Mouse (Mus musculus): ENCODE measurements at regions not wholly inside any gene's neighbourhood (a gene's known extent, or its start where the extent isn't known, plus 50 kb on each side); places are given as distances from the start of the nearest gene placed in this dataset.
A peak's percentile ranks its signal among the peaks of the same experiment; 100 is the strongest.
"Not testable (repeated sequence)": the region's sequence is repeated elsewhere in the genome, so short reads cannot be mapped to it uniquely, and the experiment has no call there.

- ATAC-seq, result no peak
These were observed 89.6 kb upstream of the Mdm1 start for GRCm38 (mm10) chr10:118052042-118052441.

- no peak for ATAC-seq
These were observed 89.1 kb upstream of the Mdm1 start for GRCm38 (mm10) chr10:118052477-118052876.

- ATAC-seq, result no peak
These were observed 88.6 kb upstream of the Mdm1 start for GRCm38 (mm10) chr10:118053037-118053436.

- no peak for ATAC-seq
These were observed 84.8 kb upstream of the Mdm1 start for GRCm38 (mm10) chr10:118056789-118057271.

- no peak for ATAC-seq
These were observed 84.1 kb upstream of the Mdm1 start for GRCm38 (mm10) chr10:118057516-118057915.

GRCm38 (mm10) chr10:118064816-118065216 is 76.8 kb upstream of the Mdm1 start:
- peak; percentile 82 for ATAC-seq

- ATAC-seq, result not testable (repeated sequence)
These were observed 65.3 kb upstream of the Mdm1 start for GRCm38 (mm10) chr10:118076341-118076740.

GRCm38 (mm10) chr10:118081636-118082166 is 59.9 kb upstream of the Mdm1 start:
- no peak for ATAC-seq

- ATAC-seq, result peak; percentile 96
These were observed 58.4 kb upstream of the Mdm1 start for GRCm38 (mm10) chr10:118083035-118083720.

GRCm38 (mm10) chr10:118083721-118084075 is 57.9 kb upstream of the Mdm1 start:
- peak; percentile 27 for ATAC-seq

GRCm38 (mm10) chr10:118085046-118085983 is 56.3 kb upstream of the Mdm1 start:
- ATAC-seq, result no peak

GRCm38 (mm10) chr10:118087570-118088340 is 53.9 kb upstream of the Mdm1 start:
- peak; percentile 22 for ATAC-seq

GRCm38 (mm10) chr10:118088499-118088898 is 53.1 kb upstream of the Mdm1 start:
- ATAC-seq, result no peak

GRCm38 (mm10) chr10:118089879-118090278 is 51.7 kb upstream of the Mdm1 start:
- peak; percentile 64 for ATAC-seq

GRCm38 (mm10) chr10:118091476-118091875 is 50.1 kb upstream of the Mdm1 start:
- ATAC-seq, result no peak

Measured in CD4-positive, CD25-positive, alpha-beta regulatory T cell, adult 4 months (primary cell).